Mouse (Mus musculus): ENCODE data around the gene Fgfr3. TPM values are rescaled to one million over a fixed set of nuclear protein-coding genes. Genes with fewer than 3 reads are reported as not detected.

Gene Fgfr3
- polyA plus RNA-seq, 1 experiment from 2014 or later, result 24.6 TPM

DNA sequence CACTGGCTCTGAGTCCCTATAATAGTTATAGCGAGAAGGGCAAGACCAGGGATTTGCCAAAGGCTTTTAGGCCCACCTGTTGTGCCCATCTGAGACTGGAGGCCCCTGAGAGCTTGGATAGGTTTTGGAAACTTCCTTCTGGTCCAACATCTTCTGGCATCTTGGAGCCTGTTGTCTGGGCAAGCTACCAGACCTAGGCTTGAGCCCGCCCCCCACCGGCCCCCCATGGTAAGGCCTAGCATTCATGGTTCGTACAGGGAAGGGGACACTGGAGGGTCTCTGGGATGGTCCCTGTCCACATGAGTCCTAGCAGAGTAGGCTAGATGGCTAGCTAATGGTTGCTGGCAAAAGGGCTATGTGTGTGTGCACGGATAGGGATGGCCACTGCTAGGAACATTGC is 22.8 kb upstream of the Fgfr3 start:
- no peaks in the 10 kb centered on the region for H3K9me3 ChIP-seq
- no peaks in the 10 kb centered on the region for H3K36me3 ChIP-seq
- 84% methylated on average over 5 of the region's 5 CpGs for WGBS
- H3K4me2 ChIP-seq, result no peak overlapping the region
- ATAC-seq (ENCODE audit: insufficient number of reproducible peaks, insufficient read depth, low FRiP score, low TSS enrichment, low read depth), result no peak
- peaks cover 77% of the 10 kb centered on the region for H3K4me1 ChIP-seq
- no peak overlapping the region for H3K27ac ChIP-seq
- no peak overlapping the region for H3K4me3 ChIP-seq
- peaks cover 11% of the 10 kb centered on the region for H3K27me3 ChIP-seq
- no peak overlapping the region for H3K9ac ChIP-seq

GRCm38 (mm10) chr5:33700010-33700409 is 21.5 kb upstream of the Fgfr3 start:
- Histone ChIP-seq H3K4me2 (no peak overlapping the region), H3K4me1 (peaks cover 73% of the 10 kb centered on the region), H3K4me3 (no peak overlapping the region), H3K9me3 (no peaks in the 10 kb centered on the region), H3K36me3 (no peaks in the 10 kb centered on the region), H3K27me3 (peaks cover 6% of the 10 kb centered on the region), H3K9ac (no peak overlapping the region), H3K27ac (no peak overlapping the region)
- ATAC-seq (ENCODE audit: insufficient number of reproducible peaks, insufficient read depth, low FRiP score, low TSS enrichment, low read depth), result no peak
- 35% methylated on average over 13 of the region's 13 CpGs for WGBS

DNA sequence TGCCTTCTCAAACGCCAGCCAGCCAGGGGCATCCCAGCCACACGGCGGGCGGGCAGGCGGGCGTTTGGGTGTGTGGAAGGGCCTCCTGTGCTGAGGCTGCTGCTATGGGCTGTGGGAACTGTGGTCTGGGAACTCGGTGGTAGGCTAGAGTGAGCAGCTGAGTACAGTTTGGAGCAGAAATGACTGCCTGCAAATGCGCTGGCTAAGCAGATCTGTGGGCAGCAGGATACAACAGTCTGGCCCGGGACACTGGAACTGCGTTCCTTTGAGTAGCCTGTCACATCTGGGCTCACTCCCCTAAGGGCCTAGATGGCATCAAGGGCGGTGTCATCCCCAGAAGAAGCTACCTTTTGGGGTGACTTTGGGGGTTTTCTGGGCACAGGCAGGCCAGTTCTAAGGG is 19.6 kb upstream of the Fgfr3 start:
- peaks cover 67% of the 10 kb centered on the region for H3K4me1 ChIP-seq

GRCm38 (mm10) chr5:33703999-33704398 is 17.5 kb upstream of the Fgfr3 start:
- H3K9me3 ChIP-seq, result no peaks in the 10 kb centered on the region
- WGBS, result 45% methylated on average over 8 of the region's 8 CpGs
- H3K4me1 ChIP-seq, result peaks cover 46% of the 10 kb centered on the region
- no peaks in the 10 kb centered on the region; the same call in 1 of the 2 replicates for H3K27me3 ChIP-seq
- H3K4me2 ChIP-seq, result no peak overlapping the region
- H3K4me3 ChIP-seq, result no peak overlapping the region
- no peaks in the 10 kb centered on the region for H3K36me3 ChIP-seq
- no peak overlapping the region for H3K9ac ChIP-seq
- no peak overlapping the region for H3K27ac ChIP-seq
- ATAC-seq (ENCODE audit: insufficient number of reproducible peaks, insufficient read depth, low FRiP score, low TSS enrichment, low read depth), result no peak

More for the DNA sequence above, 19.6 kb upstream of the Fgfr3 start:
- no peaks in the 10 kb centered on the region for H3K9me3 ChIP-seq
- no peak for ATAC-seq (ENCODE audit: insufficient number of reproducible peaks, insufficient read depth, low FRiP score, low TSS enrichment, low read depth)
- no peak overlapping the region for H3K4me2 ChIP-seq
- H3K4me3 ChIP-seq, result no peak overlapping the region
- no peaks in the 10 kb centered on the region for H3K36me3 ChIP-seq
- H3K27me3 ChIP-seq, result no peaks in the 10 kb centered on the region; the same call in 1 of the 2 replicates
- no peak overlapping the region for H3K9ac ChIP-seq
- whole genome bisulfite sequencing, result 78% methylated on average over 11 of the region's 11 CpGs
- H3K27ac ChIP-seq, result no peak overlapping the region

DNA sequence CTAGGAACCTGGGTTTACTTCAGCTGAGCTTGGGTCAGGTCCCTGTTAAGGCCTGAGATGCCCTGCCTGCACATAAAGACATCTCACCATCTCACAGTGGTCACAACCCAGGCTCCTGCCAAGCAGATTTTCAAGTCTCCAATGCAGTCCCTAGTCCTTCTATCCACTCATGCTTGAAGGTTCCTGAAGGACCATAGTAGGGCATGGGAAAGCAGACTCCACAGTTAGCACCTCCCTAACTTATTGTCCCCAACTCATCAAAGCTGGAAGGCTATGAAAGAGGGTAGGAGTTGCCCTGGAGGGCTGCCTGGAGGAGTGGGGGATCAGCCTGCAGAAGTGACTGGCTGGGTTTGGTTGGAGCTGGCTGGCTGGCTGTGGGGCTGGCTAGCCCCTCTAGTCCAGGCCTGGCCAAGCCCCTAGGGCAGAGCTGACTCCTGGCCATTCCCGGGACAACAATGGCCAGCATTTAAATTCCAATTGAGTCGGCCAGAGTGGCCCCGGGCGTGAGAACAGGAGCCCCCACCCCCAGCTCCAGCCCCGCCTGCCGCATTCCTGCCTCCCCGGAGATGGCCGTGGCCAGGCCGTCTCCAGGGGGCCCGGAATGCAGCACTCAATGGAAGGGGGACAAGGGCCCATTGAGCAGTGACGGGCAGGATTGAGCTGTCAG is 16.4 kb upstream of the Fgfr3 start:
- H3K27me3 ChIP-seq, result no peaks in the 10 kb centered on the region; the same call in 1 of the 2 replicates
- 0 out of 2 replicates have a peak overlapping the region, but pooled peaks have one; percentile 16 for H3K9ac ChIP-seq
- no peaks in the 10 kb centered on the region for H3K36me3 ChIP-seq
- no peak overlapping the region for H3K4me3 ChIP-seq
- peaks cover 35% of the 10 kb centered on the region for H3K4me1 ChIP-seq
- H3K9me3 ChIP-seq, result no peaks in the 10 kb centered on the region
- no peak overlapping the region; the same call in 1 of the 2 replicates for H3K4me2 ChIP-seq
- WGBS, result 6% methylated on average over 9 of the region's 11 CpGs
- ATAC-seq (ENCODE audit: insufficient number of reproducible peaks, insufficient read depth, low FRiP score, low TSS enrichment, low read depth), result no peak
- no peak overlapping the region for H3K27ac ChIP-seq

DNA sequence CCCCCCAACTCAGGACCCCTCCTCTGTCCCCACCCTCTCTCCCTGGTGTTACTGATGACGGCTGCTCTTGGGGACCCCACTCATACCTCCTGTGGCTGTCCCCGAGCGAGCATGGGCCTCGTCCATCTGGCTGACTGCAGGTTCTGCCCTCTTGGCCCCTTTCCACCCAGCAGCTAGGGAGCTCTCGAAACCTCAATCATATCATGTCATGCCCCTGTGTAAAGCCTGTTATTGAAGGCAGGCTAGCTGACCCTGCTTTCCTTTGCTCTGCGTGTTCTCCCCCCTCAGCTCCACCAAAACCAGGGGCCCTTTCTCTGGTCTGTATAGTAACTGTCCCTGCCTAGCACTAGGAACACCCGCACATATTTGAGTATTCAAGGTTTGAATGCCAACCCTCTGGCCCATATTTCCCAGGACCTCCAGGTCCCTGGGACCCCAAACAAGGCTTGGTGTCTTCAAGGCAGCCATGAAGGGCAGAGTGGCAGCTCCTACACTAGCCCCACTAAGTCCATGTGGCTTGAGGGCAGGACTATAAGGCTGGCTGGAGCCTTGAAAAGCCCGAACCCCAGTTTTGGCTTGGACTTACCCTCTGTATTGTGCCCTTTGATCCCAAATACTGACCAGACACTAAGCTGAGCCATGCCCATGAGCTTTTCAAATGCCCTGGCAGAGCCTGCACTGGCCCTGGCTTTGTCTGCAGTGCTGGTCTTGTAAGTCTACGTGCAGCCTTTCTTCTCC is 15.7 kb upstream of the Fgfr3 start:
- 31% methylated on average over 9 of the region's 9 CpGs for WGBS
- H3K4me3 ChIP-seq, result no peak overlapping the region
- H3K27me3 ChIP-seq, result no peaks in the 10 kb centered on the region; the same call in 1 of the 2 replicates
- no peak overlapping the region; the same call in 1 of the 2 replicates for H3K4me2 ChIP-seq
- H3K9me3 ChIP-seq, result no peaks in the 10 kb centered on the region
- no peaks in the 10 kb centered on the region for H3K36me3 ChIP-seq
- H3K4me1 ChIP-seq, result peaks cover 28% of the 10 kb centered on the region
- H3K9ac ChIP-seq, result 0 out of 2 replicates have a peak overlapping the region, but pooled peaks have one; percentile 16
- H3K27ac ChIP-seq, result no peak overlapping the region
- ATAC-seq (ENCODE audit: insufficient number of reproducible peaks, insufficient read depth, low FRiP score, low TSS enrichment, low read depth), result no peak

DNA sequence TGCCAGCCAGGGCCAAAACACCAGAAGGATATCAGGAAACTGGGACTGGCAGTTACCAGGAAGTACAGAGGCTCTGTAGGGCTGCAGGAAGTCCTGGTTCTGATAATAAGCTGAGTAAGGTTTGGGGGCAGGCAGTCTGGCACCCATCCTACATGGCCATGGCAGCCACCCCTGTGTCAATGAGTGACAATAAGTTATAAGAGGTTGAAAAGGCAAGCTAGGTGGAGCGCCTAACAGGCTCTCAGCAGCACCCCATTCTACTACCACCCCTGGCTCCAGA is 15.2 kb upstream of the Fgfr3 start:
- no peaks in the 10 kb centered on the region; the same call in 1 of the 2 replicates for H3K27me3 ChIP-seq
- H3K4me1 ChIP-seq, result peaks cover 23% of the 10 kb centered on the region
- no peak overlapping the region for H3K4me2 ChIP-seq
- no peak overlapping the region for H3K27ac ChIP-seq
- H3K36me3 ChIP-seq, result no peaks in the 10 kb centered on the region
- no peak overlapping the region for H3K9ac ChIP-seq
- WGBS, result 96% methylated on average over 1 of the region's 1 CpGs
- no peaks in the 10 kb centered on the region for H3K9me3 ChIP-seq
- ATAC-seq (ENCODE audit: insufficient number of reproducible peaks, insufficient read depth, low FRiP score, low TSS enrichment, low read depth), result no peak
- no peak overlapping the region for H3K4me3 ChIP-seq

GRCm38 (mm10) chr5:33707163-33707562 is 14.3 kb upstream of the Fgfr3 start:
- no peak for ATAC-seq (ENCODE audit: insufficient number of reproducible peaks, insufficient read depth, low FRiP score, low TSS enrichment, low read depth)
- no peaks in the 10 kb centered on the region for H3K9me3 ChIP-seq
- peaks cover 22% of the 10 kb centered on the region for H3K4me1 ChIP-seq
- no peak overlapping the region for H3K4me2 ChIP-seq
- no peaks in the 10 kb centered on the region for H3K27me3 ChIP-seq
- no peak overlapping the region for H3K27ac ChIP-seq
- no peaks in the 10 kb centered on the region for H3K36me3 ChIP-seq
- WGBS, result 67% methylated on average over 4 of the region's 4 CpGs
- no peak overlapping the region for H3K4me3 ChIP-seq
- no peak overlapping the region for H3K9ac ChIP-seq

DNA sequence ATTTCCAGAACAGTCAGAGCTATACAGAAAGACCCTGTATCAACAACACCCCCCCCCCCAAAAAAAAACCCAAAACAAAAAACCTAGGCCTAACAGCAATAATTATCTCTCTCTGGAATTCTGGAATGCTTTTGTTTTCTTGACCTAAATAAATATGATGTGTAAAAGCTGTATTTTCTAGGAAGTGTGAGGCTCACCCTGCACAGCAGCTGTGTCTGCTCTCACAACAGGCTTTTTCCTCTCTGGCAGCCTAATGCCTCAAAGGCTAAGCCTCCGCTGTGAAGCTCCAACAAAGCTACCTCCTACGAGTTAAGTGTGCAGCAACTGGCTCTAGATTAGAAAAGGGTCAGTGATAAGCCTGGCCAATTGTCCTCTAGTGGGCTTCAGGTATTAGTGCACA is 12.4 kb upstream of the Fgfr3 start:
- H3K4me1 ChIP-seq, result peaks cover 18% of the 10 kb centered on the region
- no peaks in the 10 kb centered on the region for H3K27me3 ChIP-seq
- H3K9ac ChIP-seq, result no peak overlapping the region
- 50% methylated on average over 2 of the region's 2 CpGs for WGBS
- ATAC-seq (ENCODE audit: insufficient number of reproducible peaks, insufficient read depth, low FRiP score, low TSS enrichment, low read depth), result no peak
- H3K9me3 ChIP-seq, result no peaks in the 10 kb centered on the region
- H3K36me3 ChIP-seq, result no peaks in the 10 kb centered on the region
- H3K4me2 ChIP-seq, result no peak overlapping the region
- H3K4me3 ChIP-seq, result no peak overlapping the region
- H3K27ac ChIP-seq, result no peak overlapping the region

DNA sequence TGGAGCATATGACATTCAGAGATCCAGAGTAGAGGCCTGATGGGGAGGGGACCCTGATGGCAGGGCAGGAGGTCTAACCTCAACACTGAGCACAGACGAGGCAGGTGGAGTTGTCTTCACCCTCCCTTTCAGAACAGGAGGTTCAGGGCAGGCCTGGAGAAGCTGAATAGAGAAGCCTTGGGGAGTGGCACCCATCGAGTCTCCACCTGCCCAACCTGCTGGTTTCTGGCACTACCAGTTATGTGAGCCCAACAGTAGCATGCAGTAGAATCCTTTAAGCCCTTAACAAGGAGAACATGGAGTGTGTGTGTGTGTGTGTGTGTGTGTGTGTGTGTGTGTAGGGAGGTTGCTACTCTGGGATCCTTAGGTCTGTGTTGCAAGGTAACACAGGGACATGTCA is 8.9 kb upstream of the Fgfr3 start:
- Histone ChIP-seq H3K4me3 (no peak overlapping the region), H3K36me3 (no peaks in the 10 kb centered on the region), H3K4me2 (no peak overlapping the region), H3K27me3 (no peaks in the 10 kb centered on the region), H3K9me3 (no peaks in the 10 kb centered on the region), H3K9ac (no peak overlapping the region), H3K27ac (no peak overlapping the region), H3K4me1 (peaks cover 15% of the 10 kb centered on the region)
- ATAC-seq (ENCODE audit: insufficient number of reproducible peaks, insufficient read depth, low FRiP score, low TSS enrichment, low read depth), result no peak
- 69% methylated on average over 2 of the region's 2 CpGs for WGBS

- no peak for ATAC-seq (ENCODE audit: insufficient number of reproducible peaks, insufficient read depth, low FRiP score, low TSS enrichment, low read depth)
- 76% methylated on average over 2 of the region's 2 CpGs for WGBS
- no peaks in the 10 kb centered on the region for H3K9me3 ChIP-seq
- no peaks in the 10 kb centered on the region for H3K36me3 ChIP-seq
- H3K27me3 ChIP-seq, result no peaks in the 10 kb centered on the region; the same call in 1 of the 2 replicates
- no peak overlapping the region for H3K4me3 ChIP-seq
- H3K4me1 ChIP-seq, result peaks cover 21% of the 10 kb centered on the region
- H3K27ac ChIP-seq, result no peak overlapping the region
- no peak overlapping the region for H3K9ac ChIP-seq
- no peak overlapping the region for H3K4me2 ChIP-seq
Measured at GRCm38 (mm10) chr5:33715182-33715581, 6.3 kb upstream of the Fgfr3 start.

- peak; percentile 69; the same call in 1 of the 2 replicates for ATAC-seq (ENCODE audit: insufficient number of reproducible peaks, insufficient read depth, low FRiP score, low TSS enrichment, low read depth)
- H3K4me2 ChIP-seq, result no peak overlapping the region
- no peaks in the 10 kb centered on the region for H3K36me3 ChIP-seq
- H3K9ac ChIP-seq, result no peak overlapping the region
- no peaks in the 10 kb centered on the region for H3K9me3 ChIP-seq
- H3K4me3 ChIP-seq, result no peak overlapping the region; the same call in 1 of the 2 replicates
- H3K27ac ChIP-seq, result peak overlapping the region; percentile 79
- H3K4me1 ChIP-seq, result peaks cover 28% of the 10 kb centered on the region
- H3K27me3 ChIP-seq, result peaks cover 11% of the 10 kb centered on the region
- 67% methylated on average over 6 of the region's 6 CpGs for WGBS
Measured at GRCm38 (mm10) chr5:33716467-33716866, 5.0 kb upstream of the Fgfr3 start.

Measured in embryonic facial prominence, embryonic 13.5 days (tissue).